Mouse (Mus musculus) inflammation-experienced regulatory T-cells, adult 6 months (primary cell): Measurements from ENCODE around the gene App. TPM values are rescaled to one million over a fixed set of nuclear protein-coding genes. Genes with fewer than 3 reads are reported as not detected.

Source experiments
- ATAC-seq: one replicate; pipeline ENCODE4 v1.8.0; 2017
- polyA plus RNA-seq, 3 experiments: library from polyadenylated mRNA; unstranded; fragments of 100-300 nt; shearing (Covaris generic); gene quantifications; one replicate each; pipeline ENCODE4 v1.2.1; 2017

The App gene
- polyA plus RNA-seq, 3 experiments from 2014 or later: 0.17 to 0.48 (median 0.29) TPM

- no peak for ATAC-seq
These were observed 54.6 kb downstream of the App start for GRCm38 (mm10) chr16:85118916-85119315.

- ATAC-seq: no peak
These were observed 56.0 kb downstream of the App start for GRCm38 (mm10) chr16:85117541-85117940.

GRCm38 (mm10) chr16:85115837-85116236, 57.7 kb downstream of the App start:
- ATAC-seq: no peak

GRCm38 (mm10) chr16:85114742-85115141, 58.8 kb downstream of the App start:
- ATAC-seq: no peak

GRCm38 (mm10) chr16:85113941-85114340, 59.6 kb downstream of the App start:
- no peak for ATAC-seq

GRCm38 (mm10) chr16:85112254-85112653, 61.3 kb downstream of the App start:
- no peak for ATAC-seq

- no peak for ATAC-seq
These were observed 63.1 kb downstream of the App start for GRCm38 (mm10) chr16:85110428-85110827.

GRCm38 (mm10) chr16:85108486-85108885, 65.1 kb downstream of the App start:
- ATAC-seq: no peak

GRCm38 (mm10) chr16:85106644-85107323, 66.8 kb downstream of the App start:
- no peak for ATAC-seq

GRCm38 (mm10) chr16:85105603-85106002, 68.0 kb downstream of the App start:
- no peak for ATAC-seq

- ATAC-seq: no peak
These were observed 70.3 kb downstream of the App start for GRCm38 (mm10) chr16:85103116-85103787.

GRCm38 (mm10) chr16:85101544-85101943, 72.0 kb downstream of the App start:
- no peak for ATAC-seq

GRCm38 (mm10) chr16:85100806-85101205, 72.8 kb downstream of the App start:
- no peak for ATAC-seq

GRCm38 (mm10) chr16:85099487-85099886, 74.1 kb downstream of the App start:
- no peak for ATAC-seq

GRCm38 (mm10) chr16:85099044-85099443, 74.5 kb downstream of the App start:
- no peak for ATAC-seq

- no peak for ATAC-seq
These were observed 77.2 kb downstream of the App start for GRCm38 (mm10) chr16:85096396-85096795.

- ATAC-seq: no peak
These were observed 77.6 kb downstream of the App start for GRCm38 (mm10) chr16:85095923-85096322.

GRCm38 (mm10) chr16:85092644-85093091, 80.9 kb downstream of the App start:
- no peak for ATAC-seq

GRCm38 (mm10) chr16:85092183-85092582, 81.4 kb downstream of the App start:
- ATAC-seq: no peak

- ATAC-seq: no peak
These were observed 82.6 kb downstream of the App start for GRCm38 (mm10) chr16:85090992-85091391.

- ATAC-seq: no peak
These were observed 85.4 kb downstream of the App start for GRCm38 (mm10) chr16:85088126-85088525.

- no peak for ATAC-seq
These were observed 87.3 kb downstream of the App start for GRCm38 (mm10) chr16:85086303-85086702.

GRCm38 (mm10) chr16:85085902-85086301, 87.7 kb downstream of the App start:
- ATAC-seq: no peak

GRCm38 (mm10) chr16:85084152-85084551, 89.4 kb downstream of the App start:
- ATAC-seq: no peak
